Mouse (Mus musculus): ENCODE measurements at regions not wholly inside any gene's neighbourhood (a gene's known extent, or its start where the extent isn't known, plus 50 kb on each side); places are given as distances from the start of the nearest gene placed in this dataset.

GRCm38 (mm10) chr11:22692941-22693341 is 167.8 kb downstream of the B3gnt2 start:
- no peaks in the 10 kb centered on the region for H3K36me3 ChIP-seq (ENCODE audit: control insufficient read depth, insufficient read depth, low read length)
- no peak overlapping the region for H3K4me2 ChIP-seq (replicated peaks; ENCODE audit: low read depth, low read length)
- H3K9ac ChIP-seq (replicated peaks; ENCODE audit: low read depth, low read length) = no peak overlapping the region
- H3K27ac ChIP-seq (ENCODE audit: low read length) = no peak overlapping the region
- ATAC-seq (ENCODE audit: insufficient number of reproducible peaks, insufficient read depth, low FRiP score, low read depth) = no peak
- H3K4me3 ChIP-seq (ENCODE audit: low read depth, low read length) = no peak overlapping the region
- no peaks in the 10 kb centered on the region for H3K27me3 ChIP-seq (ENCODE audit: control insufficient read depth, insufficient read depth, low read length)
- H3K9me3 ChIP-seq (ENCODE audit: control insufficient read depth, low read depth, low read length) = no peaks in the 10 kb centered on the region
- no peaks in the 10 kb centered on the region for H3K4me1 ChIP-seq (ENCODE audit: control insufficient read depth, insufficient read depth, low read length)
- WGBS = 38% methylated on average over 1 of the region's 1 CpGs

DNA sequence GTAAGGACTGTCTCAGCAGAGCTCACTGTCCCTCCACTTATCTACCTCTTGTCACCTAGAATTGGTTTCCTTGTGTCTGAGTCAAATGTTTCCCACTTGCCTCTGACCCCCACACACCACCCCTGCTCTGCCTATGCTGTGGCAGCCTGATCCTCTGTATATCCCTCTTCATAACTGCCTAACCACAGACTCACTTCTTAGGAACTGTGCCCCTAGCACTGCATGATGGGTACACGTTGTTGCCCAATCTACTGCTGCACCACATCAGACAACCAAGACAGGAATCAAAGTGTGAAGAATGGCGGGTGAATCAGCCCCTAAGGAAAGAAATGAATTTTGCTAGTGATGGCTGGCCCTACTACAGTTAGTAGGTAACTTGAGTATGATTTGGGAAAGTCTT is 167.4 kb downstream of the B3gnt2 start:
- H3K4me1 ChIP-seq (ENCODE audit: control insufficient read depth, insufficient read depth, low read length) = no peaks in the 10 kb centered on the region
- no peak overlapping the region for H3K4me3 ChIP-seq (ENCODE audit: low read depth, low read length)
- H3K27ac ChIP-seq (ENCODE audit: low read length) = no peak overlapping the region
- no peaks in the 10 kb centered on the region for H3K9me3 ChIP-seq (ENCODE audit: control insufficient read depth, low read depth, low read length)
- ATAC-seq (ENCODE audit: insufficient number of reproducible peaks, insufficient read depth, low FRiP score, low read depth) = no peak
- WGBS = 94% methylated on average over 2 of the region's 2 CpGs
- H3K9ac ChIP-seq (replicated peaks; ENCODE audit: low read depth, low read length) = no peak overlapping the region
- no peaks in the 10 kb centered on the region for H3K36me3 ChIP-seq (ENCODE audit: control insufficient read depth, insufficient read depth, low read length)
- H3K27me3 ChIP-seq (ENCODE audit: control insufficient read depth, insufficient read depth, low read length) = no peaks in the 10 kb centered on the region
- H3K4me2 ChIP-seq (replicated peaks; ENCODE audit: low read depth, low read length) = no peak overlapping the region

GRCm38 (mm10) chr11:22693984-22694383 is 166.8 kb downstream of the B3gnt2 start:
- Histone ChIP-seq H3K4me1 (ENCODE audit: control insufficient read depth, insufficient read depth, low read length) (no peaks in the 10 kb centered on the region), H3K27me3 (ENCODE audit: control insufficient read depth, insufficient read depth, low read length) (no peaks in the 10 kb centered on the region), H3K27ac (ENCODE audit: low read length) (no peak overlapping the region), H3K9ac (replicated peaks; ENCODE audit: low read depth, low read length) (no peak overlapping the region), H3K4me2 (replicated peaks; ENCODE audit: low read depth, low read length) (no peak overlapping the region), H3K9me3 (ENCODE audit: control insufficient read depth, low read depth, low read length) (no peaks in the 10 kb centered on the region), H3K4me3 (ENCODE audit: low read depth, low read length) (no peak overlapping the region), H3K36me3 (ENCODE audit: control insufficient read depth, insufficient read depth, low read length) (no peaks in the 10 kb centered on the region)
- 77% methylated on average over 2 of the region's 2 CpGs for WGBS
- no peak for ATAC-seq (ENCODE audit: insufficient number of reproducible peaks, insufficient read depth, low FRiP score, low read depth)

DNA sequence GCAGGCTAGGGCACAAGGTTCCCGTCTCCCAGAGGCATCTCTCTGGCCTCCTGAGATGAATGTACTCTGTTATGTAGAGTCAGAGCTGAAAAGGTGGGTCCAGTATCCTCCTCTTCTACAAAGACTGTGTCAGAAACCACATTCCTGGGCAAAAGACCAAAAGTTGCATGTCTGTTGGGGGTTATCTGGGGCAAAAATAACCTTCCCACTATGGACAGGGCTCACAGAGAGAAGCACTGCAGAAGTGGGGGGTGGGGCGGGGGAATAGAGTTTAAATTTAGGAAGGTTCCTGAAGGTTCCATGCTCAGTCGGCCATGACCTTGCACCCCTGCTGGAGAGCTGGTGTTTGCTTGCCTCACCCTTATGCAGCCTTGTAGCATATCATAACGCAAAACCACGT is 165.9 kb downstream of the B3gnt2 start:
- H3K27me3 ChIP-seq (ENCODE audit: control insufficient read depth, insufficient read depth, low read length) = no peaks in the 10 kb centered on the region
- no peak for ATAC-seq (ENCODE audit: insufficient number of reproducible peaks, insufficient read depth, low FRiP score, low read depth)

GRCm38 (mm10) chr11:22695237-22695636 is 165.5 kb downstream of the B3gnt2 start:
- Histone ChIP-seq H3K27ac (ENCODE audit: low read length) (no peak overlapping the region), H3K4me1 (ENCODE audit: control insufficient read depth, insufficient read depth, low read length) (no peaks in the 10 kb centered on the region), H3K9me3 (ENCODE audit: control insufficient read depth, low read depth, low read length) (no peaks in the 10 kb centered on the region), H3K4me2 (replicated peaks; ENCODE audit: low read depth, low read length) (no peak overlapping the region), H3K27me3 (ENCODE audit: control insufficient read depth, insufficient read depth, low read length) (no peaks in the 10 kb centered on the region), H3K4me3 (ENCODE audit: low read depth, low read length) (no peak overlapping the region), H3K36me3 (ENCODE audit: control insufficient read depth, insufficient read depth, low read length) (no peaks in the 10 kb centered on the region), H3K9ac (replicated peaks; ENCODE audit: low read depth, low read length) (no peak overlapping the region)
- no peak for ATAC-seq (ENCODE audit: insufficient number of reproducible peaks, insufficient read depth, low FRiP score, low read depth)
- 95% methylated on average over 1 of the region's 1 CpGs for WGBS

More for the DNA sequence above, 165.9 kb downstream of the B3gnt2 start:
- Histone ChIP-seq H3K27ac (ENCODE audit: low read length) (no peak overlapping the region), H3K4me2 (replicated peaks; ENCODE audit: low read depth, low read length) (no peak overlapping the region), H3K9ac (replicated peaks; ENCODE audit: low read depth, low read length) (no peak overlapping the region), H3K9me3 (ENCODE audit: control insufficient read depth, low read depth, low read length) (no peaks in the 10 kb centered on the region), H3K36me3 (ENCODE audit: control insufficient read depth, insufficient read depth, low read length) (no peaks in the 10 kb centered on the region), H3K4me3 (ENCODE audit: low read depth, low read length) (no peak overlapping the region), H3K4me1 (ENCODE audit: control insufficient read depth, insufficient read depth, low read length) (no peaks in the 10 kb centered on the region)
- 75% methylated on average over 5 of the region's 5 CpGs for WGBS

- Histone ChIP-seq H3K27me3 (ENCODE audit: control insufficient read depth, insufficient read depth, low read length) (no peaks in the 10 kb centered on the region), H3K4me1 (ENCODE audit: control insufficient read depth, insufficient read depth, low read length) (no peaks in the 10 kb centered on the region), H3K36me3 (ENCODE audit: control insufficient read depth, insufficient read depth, low read length) (no peaks in the 10 kb centered on the region), H3K9me3 (ENCODE audit: control insufficient read depth, low read depth, low read length) (no peaks in the 10 kb centered on the region), H3K9ac (replicated peaks; ENCODE audit: low read depth, low read length) (no peak overlapping the region), H3K4me3 (ENCODE audit: low read depth, low read length) (no peak overlapping the region), H3K27ac (ENCODE audit: low read length) (no peak overlapping the region), H3K4me2 (replicated peaks; ENCODE audit: low read depth, low read length) (no peak overlapping the region)
- 64% methylated on average over 5 of the region's 5 CpGs for WGBS
- ATAC-seq (ENCODE audit: insufficient number of reproducible peaks, insufficient read depth, low FRiP score, low read depth) = no peak
Measured at GRCm38 (mm10) chr11:22698057-22698941, 162.5 kb downstream of the B3gnt2 start.

- no peaks in the 10 kb centered on the region for H3K4me1 ChIP-seq (ENCODE audit: control insufficient read depth, insufficient read depth, low read length)
- H3K9ac ChIP-seq (replicated peaks; ENCODE audit: low read depth, low read length) = no peak overlapping the region
- 87% methylated on average over 3 of the region's 3 CpGs for WGBS
- H3K27me3 ChIP-seq (ENCODE audit: control insufficient read depth, insufficient read depth, low read length) = no peaks in the 10 kb centered on the region
- no peak overlapping the region for H3K4me3 ChIP-seq (ENCODE audit: low read depth, low read length)
- no peaks in the 10 kb centered on the region for H3K9me3 ChIP-seq (ENCODE audit: control insufficient read depth, low read depth, low read length)
- H3K4me2 ChIP-seq (replicated peaks; ENCODE audit: low read depth, low read length) = no peak overlapping the region
- H3K36me3 ChIP-seq (ENCODE audit: control insufficient read depth, insufficient read depth, low read length) = no peaks in the 10 kb centered on the region
- ATAC-seq (ENCODE audit: insufficient number of reproducible peaks, insufficient read depth, low FRiP score, low read depth) = no peak
- H3K27ac ChIP-seq (ENCODE audit: low read length) = no peak overlapping the region
Measured at GRCm38 (mm10) chr11:22706082-22706481, 154.7 kb downstream of the B3gnt2 start.

All from stomach, embryonic 14.5 days (tissue).